Mouse (Mus musculus): Measurements from ENCODE around the gene Egfem1. TPM values are rescaled to one million over a fixed set of nuclear protein-coding genes. Genes with fewer than 3 reads are reported as not detected.

The Egfem1 gene
- polyA plus RNA-seq, 1 experiment from 2014 or later: 5.4 TPM

DNA sequence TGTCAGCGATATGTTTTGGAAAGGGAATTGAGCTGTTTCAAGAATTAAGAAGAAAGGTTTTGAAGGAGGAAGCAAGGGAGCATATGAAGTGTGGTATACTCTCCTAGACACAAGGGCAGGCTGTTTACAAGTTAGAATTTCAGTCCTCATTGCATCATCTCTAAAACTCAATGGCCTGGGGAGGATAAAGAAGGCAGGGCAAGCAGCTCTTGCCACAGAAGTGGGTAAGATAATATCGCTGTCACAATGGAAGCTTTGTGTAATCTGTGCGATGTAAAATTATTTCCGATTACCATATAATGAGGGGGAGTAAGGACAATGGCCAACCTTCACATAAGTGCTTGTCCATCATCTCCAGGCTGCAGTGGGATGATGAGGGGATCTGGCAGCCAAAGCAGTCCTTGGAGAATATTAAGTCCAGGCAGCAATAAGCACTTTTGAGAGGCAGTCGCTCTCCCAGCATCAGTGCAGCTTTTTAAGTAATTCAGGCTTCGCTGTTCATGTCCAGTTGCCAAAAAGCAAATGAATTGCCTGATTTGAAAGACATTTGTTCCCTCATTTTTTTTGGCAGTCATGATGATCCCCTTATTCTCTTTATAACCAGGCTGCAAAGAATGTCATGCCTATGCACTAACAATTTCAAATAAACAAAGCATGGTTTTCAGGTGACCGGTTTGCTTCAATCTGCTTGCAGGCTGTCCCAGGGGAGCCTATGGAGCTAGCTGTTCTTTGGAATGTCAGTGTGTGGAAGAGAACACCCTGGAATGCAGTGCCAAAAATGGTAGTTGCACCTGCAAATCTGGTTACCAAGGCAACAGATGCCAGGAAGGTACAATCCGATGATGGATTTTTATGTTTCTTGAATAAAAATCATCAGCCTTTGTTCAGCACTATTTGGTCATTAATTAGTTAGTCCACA lies 607.8 kb downstream of the Egfem1 start:
- Histone ChIP-seq H3K36me3 (no peaks in the 10 kb centered on the region), H3K4me1 (replicated peaks) (peaks cover 8% of the 10 kb centered on the region), H3K27me3 (no peaks in the 10 kb centered on the region), H3K4me2 (no peak overlapping the region), H3K4me3 (no peak overlapping the region), H3K27ac (replicated peaks) (no peak overlapping the region), H3K9ac (no peak overlapping the region), H3K9me3 (no peaks in the 10 kb centered on the region)
- 68% methylated on average over 8 of the region's 8 CpGs for WGBS
- ATAC-seq (ENCODE audit: low read depth): no peak

DNA sequence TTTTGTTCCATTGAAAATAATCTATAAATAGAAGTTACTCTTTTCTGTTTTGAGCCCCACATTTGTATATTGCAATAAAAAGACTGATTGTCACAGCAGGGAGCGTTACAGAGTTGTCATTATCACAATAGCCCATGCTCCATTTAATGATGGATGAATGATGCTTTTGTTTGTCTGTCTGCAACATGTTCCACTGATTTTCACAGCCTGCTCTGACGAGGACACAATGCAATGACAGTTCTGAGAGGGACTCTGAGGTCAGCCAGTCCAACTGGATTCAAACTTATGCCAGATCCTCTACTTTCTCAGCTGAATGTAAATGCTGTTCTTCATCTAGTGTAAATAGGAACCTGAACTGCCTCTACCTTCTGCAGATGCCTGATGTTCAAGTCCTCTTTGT lies 619.3 kb downstream of the Egfem1 start:
- Histone ChIP-seq H3K9me3 (no peaks in the 10 kb centered on the region), H3K36me3 (no peaks in the 10 kb centered on the region), H3K27me3 (no peaks in the 10 kb centered on the region), H3K4me3 (no peak overlapping the region), H3K27ac (replicated peaks) (no peak overlapping the region), H3K9ac (no peak overlapping the region), H3K4me1 (replicated peaks) (no peaks in the 10 kb centered on the region), H3K4me2 (no peak overlapping the region)
- ATAC-seq (ENCODE audit: low read depth): no peak
- WGBS: 23% methylated on average over 2 of the region's 2 CpGs

DNA sequence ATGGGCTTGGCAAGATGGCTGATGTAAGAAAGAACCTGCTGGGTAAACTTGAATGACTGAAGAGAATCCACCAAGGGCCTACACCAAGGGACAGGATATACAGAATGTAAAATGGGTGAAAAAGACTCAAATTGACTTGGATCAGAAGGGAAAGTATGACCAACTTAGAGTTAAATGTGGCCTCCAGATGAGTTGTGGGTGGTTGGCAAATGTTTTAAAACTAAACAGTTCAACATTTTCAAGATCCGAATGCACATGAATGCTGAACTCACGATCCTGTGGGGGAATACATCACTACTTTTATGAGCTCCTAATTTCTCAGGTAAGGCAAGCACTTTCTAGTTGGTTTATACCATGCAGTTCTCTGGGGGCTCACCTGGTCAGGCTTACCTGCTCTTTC lies 625.0 kb downstream of the Egfem1 start:
- WGBS: 90% methylated on average over 2 of the region's 2 CpGs
- no peak overlapping the region for H3K9ac ChIP-seq
- no peak overlapping the region for H3K4me2 ChIP-seq
- no peaks in the 10 kb centered on the region for H3K9me3 ChIP-seq
- H3K4me1 ChIP-seq (replicated peaks): no peaks in the 10 kb centered on the region
- no peaks in the 10 kb centered on the region for H3K36me3 ChIP-seq
- no peak for ATAC-seq (ENCODE audit: low read depth)
- no peaks in the 10 kb centered on the region for H3K27me3 ChIP-seq
- no peak overlapping the region for H3K4me3 ChIP-seq
- H3K27ac ChIP-seq (replicated peaks): no peak overlapping the region

DNA sequence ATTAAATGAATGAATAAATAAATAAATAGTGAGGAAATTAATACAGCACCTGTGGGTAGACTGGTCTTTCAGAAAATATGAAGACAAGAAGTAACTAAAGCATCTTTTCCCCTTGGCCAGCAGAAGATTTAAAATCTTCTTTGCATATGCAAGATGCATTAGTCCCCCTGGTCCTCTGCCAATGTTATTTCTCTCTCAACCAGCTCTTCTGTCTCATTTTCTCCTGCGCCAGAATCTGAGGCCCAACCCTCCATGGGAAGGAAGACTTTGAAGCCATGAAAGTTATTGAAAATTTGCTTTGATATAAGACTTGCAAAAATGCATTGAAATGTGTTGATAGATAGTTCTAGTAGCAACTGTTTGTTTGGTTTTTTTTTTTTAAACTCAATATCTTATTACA lies 625.6 kb downstream of the Egfem1 start:
- Histone ChIP-seq H3K27me3 (no peaks in the 10 kb centered on the region), H3K4me2 (no peak overlapping the region), H3K4me3 (no peak overlapping the region), H3K27ac (replicated peaks) (no peak overlapping the region), H3K36me3 (no peaks in the 10 kb centered on the region), H3K4me1 (replicated peaks) (no peaks in the 10 kb centered on the region), H3K9me3 (no peaks in the 10 kb centered on the region), H3K9ac (no peak overlapping the region)
- WGBS: 95% methylated on average over 1 of the region's 1 CpGs
- ATAC-seq (ENCODE audit: low read depth): no peak

DNA sequence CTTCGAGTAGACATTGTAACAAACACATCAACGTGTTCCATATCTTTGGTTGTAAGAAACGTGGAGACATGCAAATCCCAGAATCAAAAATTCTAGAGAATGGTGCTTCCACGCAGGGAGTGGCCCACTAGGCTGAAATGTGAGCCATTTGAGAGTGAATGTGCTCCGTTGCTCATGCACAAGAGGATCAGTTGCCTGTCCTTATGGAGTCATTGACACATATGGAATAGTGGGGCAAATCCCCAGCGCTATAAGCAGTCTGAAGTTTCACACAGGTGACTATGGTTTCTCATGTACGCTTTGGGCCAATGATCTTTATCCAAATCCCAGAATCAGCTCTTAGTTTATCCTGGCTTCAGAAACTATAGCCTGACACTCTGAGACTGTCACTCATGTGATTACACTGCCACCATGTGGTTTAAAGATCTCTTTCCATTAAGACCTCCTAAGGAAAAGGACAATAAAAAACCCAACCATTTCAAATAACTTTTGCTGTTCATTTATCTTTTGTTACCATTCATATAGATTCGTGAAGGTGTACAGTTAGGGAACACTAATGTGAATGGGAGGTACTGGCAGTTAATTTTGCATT lies 644.6 kb downstream of the Egfem1 start:
- H3K9me3 ChIP-seq: no peaks in the 10 kb centered on the region
- H3K36me3 ChIP-seq: no peaks in the 10 kb centered on the region
- no peak overlapping the region for H3K9ac ChIP-seq
- ATAC-seq (ENCODE audit: low read depth): peak; percentile 72; the same call in 1 of the 2 replicates
- H3K4me3 ChIP-seq: no peak overlapping the region
- no peak overlapping the region for H3K4me2 ChIP-seq
- H3K27me3 ChIP-seq: no peaks in the 10 kb centered on the region
- 60% methylated on average over 8 of the region's 8 CpGs for WGBS
- H3K4me1 ChIP-seq (replicated peaks): no peaks in the 10 kb centered on the region
- H3K27ac ChIP-seq (replicated peaks): no peak overlapping the region

DNA sequence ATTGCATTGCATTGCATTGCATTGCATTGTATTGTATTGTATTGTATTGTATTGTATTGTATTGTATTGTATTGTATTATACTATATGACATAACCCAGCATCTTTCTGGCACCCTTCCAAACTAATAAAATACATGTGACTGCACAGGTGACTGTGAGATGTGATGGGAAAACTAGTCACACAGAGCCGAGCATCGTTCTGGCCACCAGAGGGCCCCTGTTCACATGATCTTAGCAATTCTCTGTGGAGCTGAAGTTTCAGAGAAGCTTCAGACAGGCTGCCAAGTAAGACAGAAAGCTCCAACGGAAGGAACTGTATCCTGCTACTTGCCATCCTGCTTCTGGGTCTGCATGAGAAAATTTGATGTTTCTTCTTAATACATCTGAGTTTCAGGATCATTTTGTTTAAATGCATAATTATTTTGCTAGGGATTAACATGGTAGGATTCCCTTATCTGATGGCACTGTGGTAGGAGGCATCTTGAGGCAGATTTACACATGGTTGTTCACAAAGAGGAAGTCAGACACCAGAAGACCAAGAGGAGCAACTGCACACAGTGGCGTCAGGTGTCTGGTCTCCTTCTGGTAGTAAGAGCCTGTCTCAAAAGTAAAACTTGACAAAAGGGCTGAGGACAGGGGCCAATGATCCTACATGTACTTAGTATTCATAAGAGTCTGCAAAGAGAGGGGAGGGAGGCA lies 648.4 kb downstream of the Egfem1 start:
- WGBS: 28% methylated on average over 4 of the region's 4 CpGs
- no peak for ATAC-seq (ENCODE audit: low read depth)
- no peak overlapping the region for H3K4me3 ChIP-seq
- no peak overlapping the region for H3K9ac ChIP-seq
- no peak overlapping the region for H3K27ac ChIP-seq (replicated peaks)
- H3K4me1 ChIP-seq (replicated peaks): no peaks in the 10 kb centered on the region
- no peaks in the 10 kb centered on the region for H3K36me3 ChIP-seq
- no peak overlapping the region for H3K4me2 ChIP-seq
- no peaks in the 10 kb centered on the region for H3K9me3 ChIP-seq
- no peaks in the 10 kb centered on the region for H3K27me3 ChIP-seq

DNA sequence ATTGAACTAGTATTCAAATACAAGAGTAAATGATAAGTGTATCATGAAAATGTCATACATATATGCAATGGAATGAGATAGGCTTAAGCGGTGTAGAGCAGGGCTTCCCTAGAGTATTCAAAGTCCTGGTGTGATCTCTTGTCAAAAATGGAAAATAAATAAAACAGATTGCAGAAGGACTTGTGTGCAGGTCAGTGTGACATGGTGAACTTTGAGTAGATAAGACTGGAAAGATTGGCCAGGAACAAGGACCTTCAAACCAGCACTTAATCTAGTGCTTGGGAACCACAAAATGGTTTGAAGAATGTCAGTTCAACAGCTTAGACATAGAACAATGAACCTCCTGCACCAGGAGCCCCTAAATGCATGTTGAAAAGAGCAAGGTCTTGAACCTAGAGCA lies 649.7 kb downstream of the Egfem1 start:
- Histone ChIP-seq H3K9me3 (no peaks in the 10 kb centered on the region), H3K9ac (no peak overlapping the region), H3K27me3 (no peaks in the 10 kb centered on the region), H3K27ac (replicated peaks) (no peak overlapping the region), H3K4me3 (no peak overlapping the region), H3K36me3 (no peaks in the 10 kb centered on the region), H3K4me1 (replicated peaks) (no peaks in the 10 kb centered on the region), H3K4me2 (no peak overlapping the region)
- no peak for ATAC-seq (ENCODE audit: low read depth)
- WGBS: 95% methylated on average over 1 of the region's 1 CpGs

DNA sequence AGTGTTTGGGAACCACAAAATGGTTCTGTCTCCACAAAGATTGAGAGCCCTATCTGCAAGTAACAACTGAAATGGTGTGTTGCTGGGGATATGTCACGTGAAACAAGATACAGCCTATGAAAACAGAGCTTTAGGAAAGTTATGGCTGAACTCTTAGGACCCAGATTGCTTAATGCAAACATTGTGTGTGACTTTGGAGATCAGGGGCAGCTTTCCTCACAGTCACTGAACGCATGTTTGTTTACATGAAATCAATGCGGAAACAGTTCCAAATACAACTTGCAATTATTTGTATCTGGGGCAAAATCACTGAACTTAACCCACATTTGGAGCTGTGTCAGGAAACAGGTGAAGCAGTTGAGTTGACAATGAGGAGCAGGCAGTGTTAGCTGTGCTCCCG lies 650.8 kb downstream of the Egfem1 start:
- WGBS: 75% methylated on average over 4 of the region's 4 CpGs
- H3K27ac ChIP-seq (replicated peaks): no peak overlapping the region
- no peaks in the 10 kb centered on the region for H3K4me1 ChIP-seq (replicated peaks)
- no peak overlapping the region for H3K4me3 ChIP-seq
- no peaks in the 10 kb centered on the region for H3K36me3 ChIP-seq
- ATAC-seq (ENCODE audit: low read depth): no peak
- H3K9me3 ChIP-seq: no peaks in the 10 kb centered on the region
- no peak overlapping the region for H3K9ac ChIP-seq
- H3K4me2 ChIP-seq: no peak overlapping the region
- H3K27me3 ChIP-seq: no peaks in the 10 kb centered on the region

DNA sequence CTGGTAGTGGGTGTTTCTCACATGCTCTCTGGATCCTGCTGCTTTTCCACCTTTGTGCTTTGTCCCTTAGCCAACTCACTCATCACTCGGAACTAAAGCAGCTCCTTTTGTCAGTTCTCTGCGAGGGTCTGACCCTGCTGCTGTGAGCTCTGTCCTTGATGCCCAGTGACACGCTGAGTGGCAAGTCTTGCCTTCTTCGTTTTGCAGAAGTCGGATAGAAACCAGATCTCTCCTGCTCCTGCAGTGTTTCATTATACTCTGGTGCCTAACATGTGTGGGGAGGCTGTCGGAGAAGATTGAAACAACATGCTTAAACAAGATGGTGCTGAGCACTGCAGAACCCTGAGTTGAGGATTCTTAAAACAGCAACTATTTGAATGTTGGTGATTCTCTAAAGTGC lies 652.4 kb downstream of the Egfem1 start:
- H3K27me3 ChIP-seq: no peaks in the 10 kb centered on the region
- H3K9ac ChIP-seq: no peak overlapping the region
- no peak overlapping the region for H3K4me3 ChIP-seq
- no peak overlapping the region for H3K27ac ChIP-seq (replicated peaks)
- no peaks in the 10 kb centered on the region for H3K9me3 ChIP-seq
- H3K4me2 ChIP-seq: no peak overlapping the region
- WGBS: 61% methylated on average over 6 of the region's 6 CpGs
- no peaks in the 10 kb centered on the region for H3K4me1 ChIP-seq (replicated peaks)
- H3K36me3 ChIP-seq: no peaks in the 10 kb centered on the region
- no peak for ATAC-seq (ENCODE audit: low read depth)

DNA sequence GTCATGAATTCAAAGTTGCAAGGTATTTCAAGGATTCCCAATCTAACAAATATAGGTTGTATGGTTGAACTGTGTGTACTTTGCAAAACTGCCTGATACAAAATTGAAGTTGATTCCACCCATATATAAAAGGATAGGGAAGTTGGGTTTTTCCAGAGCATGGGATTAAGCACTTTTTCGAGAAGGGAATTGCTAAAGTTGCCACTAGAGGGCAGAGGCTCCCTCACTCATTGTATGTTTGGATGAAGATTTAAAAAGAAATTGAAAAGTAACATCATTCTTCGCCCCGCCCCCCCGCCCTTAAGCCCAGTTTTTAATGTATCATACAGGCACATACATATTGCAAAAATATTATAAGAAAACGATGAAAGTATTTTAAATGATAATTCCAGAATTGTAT lies 657.5 kb downstream of the Egfem1 start:
- H3K4me3 ChIP-seq: no peak overlapping the region
- no peaks in the 10 kb centered on the region for H3K36me3 ChIP-seq
- H3K9me3 ChIP-seq: no peaks in the 10 kb centered on the region
- H3K9ac ChIP-seq: no peak overlapping the region
- 42% methylated on average over 5 of the region's 5 CpGs for WGBS
- no peaks in the 10 kb centered on the region for H3K27me3 ChIP-seq
- no peaks in the 10 kb centered on the region for H3K4me1 ChIP-seq (replicated peaks)
- no peak overlapping the region for H3K27ac ChIP-seq (replicated peaks)
- H3K4me2 ChIP-seq: no peak overlapping the region
- ATAC-seq (ENCODE audit: low read depth): no peak

Data from neural tube, embryonic 13.5 days (tissue).